Mouse (Mus musculus): ENCODE results near the gene Gm21190.
"Not testable (repeated sequence)": the region's sequence is repeated elsewhere in the genome, so short reads cannot be mapped to it uniquely, and the experiment has no call there.

Gene Gm21190

DNA sequence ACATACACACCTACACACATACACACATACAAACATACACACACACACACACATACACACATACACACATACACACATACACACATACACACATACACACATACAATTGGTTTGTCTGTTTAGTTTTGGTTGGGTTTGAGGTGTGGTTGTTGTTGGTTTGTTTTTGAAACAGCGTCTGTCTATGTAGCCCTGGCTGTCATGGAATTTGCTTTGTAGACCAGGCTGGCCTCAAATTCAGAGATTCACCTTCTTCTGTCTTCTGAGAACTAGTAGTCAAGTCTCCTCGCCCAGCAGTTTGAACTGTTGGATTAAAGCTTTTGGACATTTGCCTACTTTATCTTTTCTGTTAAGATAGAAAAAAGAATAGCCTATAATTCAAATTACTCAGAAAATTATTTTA lies 38.1 kb downstream of the Gm21190 start:
- DNase-seq (ENCODE audit: low read depth, low spot score) = not testable (repeated sequence)

GRCm38 (mm10) chr5:15488743-15489142 lies 40.3 kb downstream of the Gm21190 start:
- DNase-seq (ENCODE audit: low read depth, low spot score) = no peak

- not testable (repeated sequence) for DNase-seq (ENCODE audit: low read depth, low spot score)
Observed at GRCm38 (mm10) chr5:15484616-15485015, 44.4 kb downstream of the Gm21190 start.

- DNase-seq (ENCODE audit: low read depth, low spot score) = not testable (repeated sequence)
Observed at GRCm38 (mm10) chr5:15483576-15483975, 45.4 kb downstream of the Gm21190 start.

- not testable (repeated sequence) for DNase-seq (ENCODE audit: low read depth, low spot score)
Observed at GRCm38 (mm10) chr5:15482815-15483214, 46.2 kb downstream of the Gm21190 start.

DNA sequence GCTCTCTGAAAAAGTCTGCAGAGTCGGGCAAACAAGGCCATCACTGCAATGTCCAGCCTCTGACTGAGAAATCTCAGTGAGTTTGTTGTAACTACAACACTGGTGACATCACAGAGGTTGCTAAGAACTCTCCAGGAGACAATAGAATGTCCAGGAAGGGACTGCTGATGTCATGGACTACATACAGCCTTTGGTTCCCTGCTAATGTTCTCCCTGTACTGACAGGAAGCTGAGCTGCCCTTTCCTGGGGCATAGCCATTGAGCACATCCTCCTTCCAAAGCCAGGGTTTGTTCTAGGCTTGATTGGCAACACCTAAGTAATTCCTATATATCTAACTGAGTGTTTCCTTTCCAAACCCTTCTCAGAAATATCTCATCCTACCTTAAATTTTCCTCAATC lies 52.6 kb downstream of the Gm21190 start, which contains the start of gene Gm21149:
Gm21149 (minus strand) TSS at position 101 of the 400 bp plus-strand sequence.
- DNase-seq (ENCODE audit: low read depth, low spot score) = not testable (repeated sequence)

Measured in CD4-positive, CD25-positive, alpha-beta regulatory T cell, adult 2 months (primary cell).